Mouse (Mus musculus) forebrain, embryonic 11.5 days (tissue): ENCODE data around the gene Nr3c2. TPM values are rescaled to one million over a fixed set of nuclear protein-coding genes. Genes with fewer than 3 reads are reported as not detected.

ENCODE experiments used
- ATAC-seq: fragments of 200-750 bp; cut with Nextera tagmentation; replicated peaks from 2 replicates; pipeline ENCODE4 v1.8.0; 2017; ENCODE audit warnings: moderate TSS enrichment; ENCODE audit not compliant: low FRiP score
- DNase-seq: peaks from one replicate; pipeline ENCODE4 v3.0.0-alpha.2; 2017; ENCODE audit warnings: low spot score
- H3K27ac ChIP-seq: fragments of 300-500 bp; sonication (generic); 2 replicates; pipeline ENCODE4 v1.5.1; 2014; ENCODE audit warnings: low read depth, low read length
- H3K27me3 ChIP-seq: fragments of 300-500 bp; sonication (generic); 2 replicates; pipeline ENCODE4 v1.6.1; 2014; ENCODE audit warnings: mild to moderate bottlenecking, low read length, mixed read lengths; ENCODE audit not compliant: control insufficient read depth, insufficient read depth
- H3K36me3 ChIP-seq: fragments of 300-500 bp; sonication (generic); 2 replicates; pipeline ENCODE4 v1.6.1; 2014; ENCODE audit warnings: mild to moderate bottlenecking, low read length, moderate library complexity, mixed read lengths; ENCODE audit not compliant: control insufficient read depth, insufficient read depth
- H3K4me1 ChIP-seq: fragments of 300-500 bp; sonication (generic); replicated peaks from 2 replicates; pipeline ENCODE4 v1.6.1; 2014; ENCODE audit warnings: low read length, mixed read lengths; ENCODE audit not compliant: control insufficient read depth, insufficient read depth
- H3K4me2 ChIP-seq: fragments of 300-500 bp; sonication (generic); 2 replicates; pipeline ENCODE4 v1.6.1; 2014; ENCODE audit warnings: low read depth, mild to moderate bottlenecking, low read length, moderate library complexity, mixed read lengths; ENCODE audit not compliant: severe bottlenecking
- H3K4me3 ChIP-seq: fragments of 300-500 bp; sonication (generic); 2 replicates; pipeline ENCODE4 v1.5.1; 2014; ENCODE audit warnings: low read depth, low read length
- H3K9ac ChIP-seq: fragments of 300-500 bp; sonication (generic); 2 replicates; pipeline ENCODE4 v1.6.1; 2014; ENCODE audit warnings: low read length
- H3K9me3 ChIP-seq: fragments of 300-500 bp; sonication (generic); 2 replicates; pipeline ENCODE4 v1.6.1; 2016; ENCODE audit warnings: low read length, mixed read lengths; ENCODE audit not compliant: control insufficient read depth
- WGBS: fragments of 180-500 bp; shearing (Covaris S2); extraction: QIAGEN DNeasy Blood & Tissue Kit; methylation state at CpG from one replicate; pipeline ENCODE4 v1.1.7; 2014; 5-methylcytosine and 5-hydroxymethylcytosine counted together
- polyA plus RNA-seq: library from polyadenylated mRNA; unstranded; fragments of >200 nt; fragmentation: Nextera tagmentation; extraction: Ambion mirVana; gene quantifications from 2 replicates; pipeline ENCODE4 v1.2.1, GENCODE M21; 2014

The Nr3c2 gene
- polyA plus RNA-seq, 1 experiment from 2014 or later = 0.83 TPM

DNA sequence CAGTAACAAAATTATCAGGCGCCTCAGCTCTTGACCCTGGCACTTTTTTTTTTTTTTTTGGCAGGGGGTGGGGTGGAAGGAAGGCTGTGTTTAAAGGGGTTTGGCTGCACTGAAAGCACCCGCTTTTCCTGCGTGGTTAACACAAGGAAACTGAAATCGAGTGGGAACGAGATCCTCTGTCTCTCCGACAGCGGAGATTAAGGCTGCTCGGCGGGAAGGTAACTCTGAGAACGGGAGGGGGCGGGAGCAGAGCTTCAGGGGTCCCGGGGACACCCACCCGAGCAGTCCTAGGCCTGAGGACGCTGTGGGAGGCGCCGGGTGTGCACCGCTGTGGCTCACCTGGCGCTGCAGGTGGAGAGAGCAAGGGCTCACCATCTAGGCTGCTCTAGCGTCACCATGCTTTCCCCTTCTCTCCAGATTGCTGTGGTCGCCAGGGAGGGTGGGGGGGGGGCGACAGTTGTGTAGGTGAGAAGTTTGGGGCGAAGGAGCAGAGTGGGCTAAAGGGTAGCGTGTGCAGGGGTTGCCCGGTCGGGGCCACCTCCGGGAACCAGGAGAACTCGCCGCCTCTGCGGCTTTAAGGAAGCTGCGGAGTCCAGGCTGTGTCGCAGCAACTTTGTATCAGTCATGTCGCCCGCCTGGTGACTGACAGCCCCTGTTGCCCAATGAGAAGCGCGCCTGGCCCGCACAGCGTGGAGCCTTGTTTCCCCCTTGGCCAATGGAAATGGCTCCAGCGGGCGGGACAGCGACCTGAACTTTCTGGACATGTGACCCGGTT, 2.4 kb downstream of the Nr3c2 start:
- Histone ChIP-seq H3K9me3 (no peaks in the 10 kb centered on the region), H3K4me3 (peak overlapping the region; percentile 64), H3K4me2 (peak overlapping the region; percentile 99), H3K27ac (no peak overlapping the region), H3K27me3 (peaks cover 33% of the 10 kb centered on the region), H3K4me1 (peaks cover 4% of the 10 kb centered on the region), H3K36me3 (no peaks in the 10 kb centered on the region), H3K9ac (peak overlapping the region; percentile 44)
- DNase-seq (peak; percentile 97), ATAC-seq (peak; percentile 96)
- under 1% methylated on average over 39 of the region's 41 CpGs for WGBS

DNA sequence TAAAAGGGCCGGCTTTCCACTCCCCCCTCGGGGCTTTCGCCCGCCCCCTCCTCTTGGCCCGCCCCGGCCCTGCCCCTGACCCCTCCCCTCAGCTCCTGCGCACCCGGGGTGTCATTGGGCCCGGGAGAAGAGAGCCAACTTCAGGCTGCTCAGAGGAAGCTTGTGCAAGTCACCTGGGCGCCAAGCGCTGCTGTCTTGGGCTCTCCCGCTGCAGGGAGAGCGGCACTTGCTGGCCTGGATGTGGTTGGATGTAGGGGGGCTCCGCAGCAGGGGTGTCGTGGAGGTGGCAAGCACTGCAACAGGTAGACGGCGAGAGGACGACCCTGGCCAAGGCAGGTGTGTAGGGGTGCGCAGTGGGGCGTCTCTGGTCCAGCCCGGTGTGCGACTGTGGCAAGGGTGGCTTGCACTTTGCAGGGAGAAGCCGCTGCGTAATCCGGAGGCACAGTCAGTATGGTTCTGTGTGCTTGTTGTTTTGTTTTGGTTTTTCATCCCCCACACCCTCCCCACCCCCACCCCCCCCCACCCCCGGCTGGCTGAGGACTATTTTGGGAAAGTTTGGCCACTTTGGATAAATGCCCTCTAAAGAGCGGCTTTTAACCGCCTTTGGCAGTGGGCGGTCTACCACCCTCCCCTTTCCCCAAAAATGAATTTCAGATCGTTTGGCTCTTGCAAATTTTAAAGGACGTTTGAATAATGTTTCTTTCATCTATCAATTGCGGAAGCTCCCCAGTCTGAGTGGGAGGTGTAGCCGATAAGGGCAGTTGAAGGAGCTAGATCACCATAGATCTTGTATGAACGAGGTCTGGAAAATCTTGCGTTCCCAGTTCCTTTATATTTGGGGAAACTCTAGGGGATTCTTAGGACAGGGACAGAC, 3.2 kb downstream of the Nr3c2 start:
- peaks cover 33% of the 10 kb centered on the region for H3K27me3 ChIP-seq
- DNase-seq (no peak), ATAC-seq (no peak; the same call in 1 of the 2 replicates)
- H3K4me2 ChIP-seq = peak overlapping the region; percentile 99
- peaks cover 4% of the 10 kb centered on the region for H3K4me1 ChIP-seq
- WGBS = 1% methylated on average over 33 of the region's 35 CpGs
- H3K27ac ChIP-seq = no peak overlapping the region
- H3K9ac ChIP-seq = peak overlapping the region; percentile 48
- H3K9me3 ChIP-seq = no peaks in the 10 kb centered on the region
- no peaks in the 10 kb centered on the region for H3K36me3 ChIP-seq
- H3K4me3 ChIP-seq = peak overlapping the region; percentile 64

- no peaks in the 10 kb centered on the region for H3K36me3 ChIP-seq
- H3K27ac ChIP-seq = no peak overlapping the region
- no peaks in the 10 kb centered on the region for H3K4me1 ChIP-seq
- H3K27me3 ChIP-seq = no peaks in the 10 kb centered on the region
- H3K9ac ChIP-seq = no peak overlapping the region
- no peak overlapping the region for H3K4me2 ChIP-seq
- ATAC-seq = no peak
- no peaks in the 10 kb centered on the region for H3K9me3 ChIP-seq
- no peak for DNase-seq
- no peak overlapping the region for H3K4me3 ChIP-seq
Measured at GRCm38 (mm10) chr8:76911206-76911605, 12.0 kb downstream of the Nr3c2 start.

DNA sequence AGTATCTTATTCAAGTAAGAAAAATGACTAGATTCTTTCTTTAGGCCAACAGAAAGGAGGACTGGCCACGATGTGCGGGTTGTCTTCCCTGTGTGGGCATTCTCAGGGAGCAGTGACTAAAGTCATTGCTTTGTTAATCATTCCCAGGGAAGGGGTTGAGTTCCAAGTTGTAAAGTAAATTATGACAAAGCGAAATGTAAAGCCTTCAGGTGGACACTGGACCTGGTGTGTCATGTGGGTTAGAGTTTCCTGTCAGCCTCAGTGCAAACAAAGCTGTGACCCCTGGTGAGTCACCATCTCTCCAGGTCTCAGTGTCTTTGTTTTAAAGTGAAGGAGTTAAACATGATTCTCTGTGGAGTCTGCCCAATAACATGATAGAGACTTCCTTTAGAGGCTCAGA, 13.4 kb downstream of the Nr3c2 start:
- Histone ChIP-seq H3K36me3 (no peaks in the 10 kb centered on the region), H3K27ac (no peak overlapping the region), H3K27me3 (no peaks in the 10 kb centered on the region), H3K4me2 (no peak overlapping the region), H3K9ac (no peak overlapping the region), H3K9me3 (no peaks in the 10 kb centered on the region), H3K4me3 (no peak overlapping the region), H3K4me1 (no peaks in the 10 kb centered on the region)
- DNase-seq = no peak
- ATAC-seq = no peak
- WGBS = 88% methylated on average over 3 of the region's 3 CpGs

DNA sequence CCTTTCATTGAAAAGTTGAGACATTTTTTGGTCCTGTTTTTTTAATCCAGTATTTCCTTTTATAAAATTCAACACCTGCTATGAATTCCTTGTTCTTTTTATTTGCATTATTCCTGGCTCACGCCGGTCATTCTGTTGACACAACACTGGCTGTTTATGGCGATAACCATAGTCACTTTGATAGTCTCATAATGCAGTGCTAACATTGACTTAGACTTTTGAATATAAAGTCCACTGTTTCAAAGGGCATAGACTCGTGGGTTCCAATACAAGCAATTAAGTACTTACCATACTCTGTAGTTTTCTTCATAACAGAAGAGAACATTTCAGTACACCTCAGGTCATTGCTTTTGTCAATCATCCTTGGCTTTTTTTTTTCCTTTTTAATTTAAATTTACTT, 14.0 kb downstream of the Nr3c2 start:
- Histone ChIP-seq H3K9ac (no peak overlapping the region), H3K27ac (no peak overlapping the region), H3K4me2 (no peak overlapping the region), H3K4me1 (no peaks in the 10 kb centered on the region), H3K27me3 (no peaks in the 10 kb centered on the region), H3K36me3 (no peaks in the 10 kb centered on the region), H3K9me3 (no peaks in the 10 kb centered on the region), H3K4me3 (no peak overlapping the region)
- no peak for ATAC-seq
- DNase-seq = no peak
- 86% methylated on average over 4 of the region's 4 CpGs for WGBS

GRCm38 (mm10) chr8:76915260-76915659, 16.0 kb downstream of the Nr3c2 start:
- H3K4me1 ChIP-seq = no peaks in the 10 kb centered on the region
- no peaks in the 10 kb centered on the region for H3K9me3 ChIP-seq
- no peak for DNase-seq
- no peaks in the 10 kb centered on the region for H3K27me3 ChIP-seq
- no peak for ATAC-seq
- WGBS = 89% methylated on average over 2 of the region's 2 CpGs
- H3K9ac ChIP-seq = no peak overlapping the region
- H3K27ac ChIP-seq = no peak overlapping the region
- no peaks in the 10 kb centered on the region for H3K36me3 ChIP-seq
- no peak overlapping the region for H3K4me3 ChIP-seq
- no peak overlapping the region for H3K4me2 ChIP-seq

- DNase-seq = no peak
- no peak for ATAC-seq
- H3K9ac ChIP-seq = no peak overlapping the region
- H3K27ac ChIP-seq = no peak overlapping the region
- no peaks in the 10 kb centered on the region for H3K36me3 ChIP-seq
- no peak overlapping the region for H3K4me3 ChIP-seq
- no peaks in the 10 kb centered on the region for H3K9me3 ChIP-seq
- H3K27me3 ChIP-seq = no peaks in the 10 kb centered on the region
- H3K4me2 ChIP-seq = no peak overlapping the region
- WGBS = 94% methylated on average over 2 of the region's 2 CpGs
- H3K4me1 ChIP-seq = no peaks in the 10 kb centered on the region
Measured at GRCm38 (mm10) chr8:76919546-76919945, 20.3 kb downstream of the Nr3c2 start.

DNA sequence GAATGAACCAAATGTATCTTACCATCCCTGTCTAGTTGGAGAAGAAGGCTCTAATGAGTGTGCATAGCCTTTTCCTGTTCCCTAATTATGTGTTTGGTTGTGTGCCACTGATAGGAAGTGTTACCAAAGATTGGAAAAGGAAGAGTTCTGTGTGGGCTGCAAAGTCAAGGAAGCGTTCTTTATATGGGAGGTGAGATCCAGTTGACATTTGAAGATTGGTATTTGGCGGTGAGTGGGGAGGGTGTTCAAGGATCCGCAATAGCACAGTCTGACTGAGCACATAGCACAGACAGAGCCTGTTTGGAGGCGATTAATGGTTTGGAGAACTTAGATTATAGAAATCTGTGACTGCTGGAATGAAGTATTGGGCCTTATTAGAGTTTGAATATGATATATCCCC, 24.9 kb downstream of the Nr3c2 start:
- 89% methylated on average over 4 of the region's 4 CpGs for WGBS
- no peak overlapping the region for H3K27ac ChIP-seq

More for the DNA sequence above, 24.9 kb downstream of the Nr3c2 start:
- DNase-seq = no peak
- no peak overlapping the region for H3K4me3 ChIP-seq
- H3K9me3 ChIP-seq = no peaks in the 10 kb centered on the region
- no peak overlapping the region for H3K9ac ChIP-seq
- no peak for ATAC-seq
- H3K4me2 ChIP-seq = no peak overlapping the region
- no peaks in the 10 kb centered on the region for H3K27me3 ChIP-seq
- H3K36me3 ChIP-seq = no peaks in the 10 kb centered on the region
- H3K4me1 ChIP-seq = no peaks in the 10 kb centered on the region
